Mouse (Mus musculus) C2C12 (cell line): ENCODE measurements around the gene Cgnl1. TPM values are rescaled to one million over a fixed set of nuclear protein-coding genes. Genes with fewer than 3 reads are reported as not detected.

Experiments used
- H3K27me3 ChIP-seq: one replicate; pipeline ENCODE4 v1.6.1; 2011; ENCODE audit not compliant: control insufficient read depth, insufficient read depth, insufficient read length
- H3K36me3 ChIP-seq: one replicate; pipeline ENCODE4 v1.6.1; 2011; ENCODE audit not compliant: control insufficient read depth, insufficient read depth
- H3K4me3 ChIP-seq: one replicate; pipeline ENCODE4 v1.5.1; 2011; ENCODE audit warnings: mild to moderate bottlenecking, control low read depth; ENCODE audit not compliant: poor library complexity, insufficient read depth, severe bottlenecking
- H3K79me2 ChIP-seq: one replicate; pipeline ENCODE4 v1.6.1; 2011; ENCODE audit not compliant: control insufficient read depth, insufficient read depth
- H3K79me3 ChIP-seq: one replicate; pipeline ENCODE4 v1.6.1; 2011; ENCODE audit warnings: low read depth, control low read depth
- H3ac ChIP-seq: one replicate; pipeline ENCODE3; 2011; ENCODE audit warnings: low read depth; ENCODE audit not compliant: control insufficient read depth, insufficient read length
- CEBPB ChIP-seq: IDR thresholded peaks from one replicate; pipeline ENCODE4 v1.6.1; 2011; ENCODE audit warnings: low read depth, mild to moderate bottlenecking, control low read depth, moderate library complexity
- CTCF ChIP-seq: IDR thresholded peaks from one replicate; pipeline ENCODE4 v1.5.1; 2011; ENCODE audit not compliant: control insufficient read depth, insufficient read depth, insufficient read length
- FOSL1 ChIP-seq: IDR thresholded peaks from one replicate; pipeline ENCODE4 v1.8.0; 2011; ENCODE audit warnings: mild to moderate bottlenecking, low read length; ENCODE audit not compliant: poor library complexity, insufficient read depth, severe bottlenecking
- MAX ChIP-seq: IDR thresholded peaks from one replicate; pipeline ENCODE4 v1.6.1; 2011; ENCODE audit warnings: mild to moderate bottlenecking, control low read depth
- MYOD1 ChIP-seq: IDR thresholded peaks from one replicate; pipeline ENCODE4 v1.6.1; 2011; ENCODE audit warnings: low read depth; ENCODE audit not compliant: control insufficient read depth, insufficient read length
- MYOG ChIP-seq: IDR thresholded peaks from one replicate; pipeline ENCODE4 v1.6.1; 2011; ENCODE audit not compliant: control insufficient read depth, insufficient read length; ENCODE audit errors: extremely low read depth
- USF1 ChIP-seq: IDR thresholded peaks from one replicate; pipeline ENCODE4 v1.6.1; 2011; ENCODE audit warnings: low read depth, mild to moderate bottlenecking, control low read depth, moderate library complexity
- polyA plus RNA-seq: library from polyadenylated mRNA; unstranded; fragments of >200 nt; fragmentation: generic; extraction: Trizol; gene quantifications from one replicate; pipeline ENCODE4 v1.2.1, GENCODE M21; 2012; ENCODE audit warnings: missing spikeins

The Cgnl1 gene
- polyA plus RNA-seq, 1 experiment, result 1.9 TPM

GRCm38 (mm10) chr9:71811404-71811803 lies 40.0 kb upstream of the Cgnl1 start:
- TF ChIP-seq MYOD1, result no peak
- TF ChIP-seq CTCF, result no peak
- no peak for TF ChIP-seq FOSL1
- TF ChIP-seq MAX, result no peak
- TF ChIP-seq MYOG, result no peak
- no peak for TF ChIP-seq USF1
- no peak for TF ChIP-seq CEBPB
- Histone ChIP-seq H3K79me2 (no peaks in the 10 kb centered on the region), H3K4me3 (no peak overlapping the region), H3K79me3 (no peaks in the 10 kb centered on the region), H3K27me3 (no peaks in the 10 kb centered on the region), H3K36me3 (no peaks in the 10 kb centered on the region), H3ac (no peak overlapping the region)

GRCm38 (mm10) chr9:71810723-71811122 lies 39.3 kb upstream of the Cgnl1 start:
- Histone ChIP-seq H3K36me3 (no peaks in the 10 kb centered on the region), H3K79me3 (no peaks in the 10 kb centered on the region), H3ac (no peak overlapping the region), H3K79me2 (no peaks in the 10 kb centered on the region), H3K4me3 (no peak overlapping the region), H3K27me3 (no peaks in the 10 kb centered on the region)
- TF ChIP-seq MYOD1, result no peak

- Histone ChIP-seq H3K4me3 (no peak overlapping the region), H3K27me3 (no peaks in the 10 kb centered on the region), H3K36me3 (no peaks in the 10 kb centered on the region), H3K79me2 (no peaks in the 10 kb centered on the region), H3K79me3 (no peaks in the 10 kb centered on the region), H3ac (no peak overlapping the region)
- TF ChIP-seq CEBPB (no peak), MAX (no peak), CTCF (no peak), FOSL1 (no peak), USF1 (no peak), MYOG (no peak), MYOD1 (no peak)
These were observed 37.3 kb upstream of the Cgnl1 start for GRCm38 (mm10) chr9:71808640-71809254.

- Histone ChIP-seq H3K36me3 (no peaks in the 10 kb centered on the region), H3K79me3 (no peaks in the 10 kb centered on the region), H3K4me3 (no peak overlapping the region), H3K27me3 (no peaks in the 10 kb centered on the region), H3K79me2 (no peaks in the 10 kb centered on the region), H3ac (no peak overlapping the region)
- TF ChIP-seq FOSL1 (no peak), MYOD1 (no peak), MAX (no peak), MYOG (no peak), CEBPB (no peak), USF1 (no peak), CTCF (no peak)
These were observed 36.4 kb upstream of the Cgnl1 start for GRCm38 (mm10) chr9:71807801-71808200.

- Histone ChIP-seq H3K36me3 (no peaks in the 10 kb centered on the region), H3ac (no peak overlapping the region), H3K79me3 (no peaks in the 10 kb centered on the region), H3K27me3 (no peaks in the 10 kb centered on the region), H3K4me3 (no peak overlapping the region), H3K79me2 (no peaks in the 10 kb centered on the region)
- TF ChIP-seq MAX, result no peak
- peak; percentile 72 for TF ChIP-seq CTCF
- TF ChIP-seq USF1, result no peak
These were observed 35.0 kb upstream of the Cgnl1 start for GRCm38 (mm10) chr9:71806422-71806805.

- no peaks in the 10 kb centered on the region for H3K79me3 ChIP-seq
- no peaks in the 10 kb centered on the region for H3K79me2 ChIP-seq
- TF ChIP-seq FOSL1 (no peak), USF1 (no peak), MYOD1 (no peak), MYOG (no peak), CTCF (no peak), CEBPB (no peak), MAX (no peak)
- no peaks in the 10 kb centered on the region for H3K27me3 ChIP-seq
- H3K36me3 ChIP-seq, result no peaks in the 10 kb centered on the region
- no peak overlapping the region for H3ac ChIP-seq
- H3K4me3 ChIP-seq, result no peak overlapping the region
These were observed 34.4 kb upstream of the Cgnl1 start for GRCm38 (mm10) chr9:71805646-71806421.
